In the genomic region with DNA sequence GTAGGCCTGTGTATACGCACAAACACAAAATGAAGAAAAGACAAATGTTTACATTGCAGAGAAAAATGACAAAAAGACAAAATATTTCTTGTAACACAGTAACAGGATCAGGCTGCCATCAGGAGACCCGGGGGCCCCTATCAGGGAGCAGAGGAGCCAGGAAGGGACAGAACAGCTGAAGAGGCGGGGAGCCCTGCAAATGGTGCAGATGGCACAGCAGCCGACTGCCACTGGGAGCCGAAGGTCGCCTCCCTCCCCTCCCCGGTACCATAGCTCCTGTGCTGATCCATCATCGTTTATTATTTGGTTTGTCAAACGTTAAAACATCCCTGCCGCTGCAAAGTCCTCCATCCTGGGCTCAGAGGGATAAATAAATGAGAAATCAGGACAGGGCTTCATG, we compare ENCODE assay signal across 16 mouse cellular contexts. TPM values are rescaled to one million over a fixed set of nuclear protein-coding genes. Genes with fewer than 3 reads are reported as not detected.
DNase-seq lines count a peak whose midpoint lies in the region; ATAC-seq and TF ChIP-seq lines count a peak whose summit lies in the region.
"Had no signal": no experiment of that assay in that cellular context is flagged by ENCODE, and none has a peak within 500 bp of the region (broad histone marks: within the 10 kb centered on the region; RNA-seq: fewer than 3 reads in every experiment).

No protein-coding gene starts in this region.

- no peak overlapping the region for H3K9ac ChIP-seq in forebrain, embryonic 12.5 days
- no peak overlapping the region for H3K9ac ChIP-seq in forebrain, embryonic 16.5 days (replicated peaks; ENCODE audit: low read depth, low read length)
- no peak overlapping the region for H3K9ac ChIP-seq in stomach, embryonic 15.5 days
- no peak overlapping the region for H3K9ac ChIP-seq in stomach, postnatal 0 days (ENCODE audit: low read length)
- H3K9ac ChIP-seq in hindbrain, embryonic 16.5 days (ENCODE audit: low read depth, low read length): peak overlapping the region; percentile 3; the same call in 1 of the 2 replicates
- H3K9ac ChIP-seq in liver, embryonic 11.5 days (ENCODE audit: low read depth, low read length): no peak overlapping the region
- H3K9ac ChIP-seq: limb, embryonic 12.5 days had no signal

- H3K9me3 ChIP-seq in forebrain, embryonic 12.5 days: no peaks in the 10 kb centered on the region
- no peaks in the 10 kb centered on the region for H3K9me3 ChIP-seq in forebrain, embryonic 16.5 days (ENCODE audit: control insufficient read depth, low read length)
- no peaks in the 10 kb centered on the region for H3K9me3 ChIP-seq in stomach, embryonic 15.5 days
- H3K9me3 ChIP-seq in stomach, postnatal 0 days (ENCODE audit: control insufficient read depth, low read length): no peaks in the 10 kb centered on the region
- no peaks in the 10 kb centered on the region for H3K9me3 ChIP-seq in hindbrain, embryonic 16.5 days (ENCODE audit: control insufficient read depth, low read length)
- H3K9me3 ChIP-seq in liver, embryonic 11.5 days (ENCODE audit: control insufficient read depth, low read length): no peaks in the 10 kb centered on the region
- H3K9me3 ChIP-seq: limb, embryonic 12.5 days had no signal

- H3K4me1 ChIP-seq in forebrain, embryonic 12.5 days: peaks cover 17% of the 10 kb centered on the region
- 0 out of 2 replicates have a peak, but pooled peaks cover 7% of the 10 kb centered on the region for H3K4me1 ChIP-seq in forebrain, embryonic 16.5 days (replicated peaks; ENCODE audit: control insufficient read depth, insufficient read depth, low read length)
- H3K4me1 ChIP-seq in stomach, embryonic 15.5 days: peaks cover 5% of the 10 kb centered on the region
- no peaks in the 10 kb centered on the region for H3K4me1 ChIP-seq in stomach, postnatal 0 days (replicated peaks; ENCODE audit: control insufficient read depth, insufficient read depth)
- peaks cover 9% of the 10 kb centered on the region for H3K4me1 ChIP-seq in hindbrain, embryonic 16.5 days (ENCODE audit: control insufficient read depth, insufficient read depth, low read depth, low read length)
- no peaks in the 10 kb centered on the region for H3K4me1 ChIP-seq in liver, embryonic 11.5 days (replicated peaks; ENCODE audit: control insufficient read depth, insufficient read depth, low read length)

- H3K4me2 ChIP-seq in forebrain, embryonic 12.5 days: no peak overlapping the region
- H3K4me2 ChIP-seq in forebrain, embryonic 16.5 days (ENCODE audit: low read length): no peak overlapping the region
- H3K4me2 ChIP-seq in stomach, embryonic 15.5 days: no peak overlapping the region
- no peak overlapping the region for H3K4me2 ChIP-seq in stomach, postnatal 0 days (replicated peaks; ENCODE audit: low read depth)
- H3K4me2 ChIP-seq in hindbrain, embryonic 16.5 days (ENCODE audit: low read length): no peak overlapping the region
- H3K4me2 ChIP-seq in liver, embryonic 11.5 days: no peak overlapping the region
- H3K4me2 ChIP-seq: limb, embryonic 12.5 days had no signal

- ATAC-seq in forebrain, embryonic 12.5 days (ENCODE audit: low FRiP score): 0 out of 2 replicates have a peak, but pooled peaks have one; percentile 13
- no peak for ATAC-seq in forebrain, embryonic 16.5 days
- ATAC-seq in stomach, embryonic 15.5 days (ENCODE audit: insufficient read depth, low FRiP score, low read depth): no peak
- ATAC-seq in stomach, postnatal 0 days (ENCODE audit: low FRiP score, low TSS enrichment): no peak
- peak; percentile 48; the same call in 1 of the 2 replicates for ATAC-seq in hindbrain, embryonic 16.5 days
- ATAC-seq in CD4-positive, CD25-positive, alpha-beta regulatory T cell, adult 4 months: no peak
- no peak for ATAC-seq in liver, embryonic 11.5 days (replicated peaks; ENCODE audit: low FRiP score)
- ATAC-seq: inflammation-experienced regulatory T-cells, adult 6 months had no signal

- no peak for TF ChIP-seq CTCF in stomach, postnatal 0 days (IDR thresholded peaks at IDR 0.05; ENCODE audit: low read depth)

- 0 out of 2 replicates have a peak overlapping the region, but pooled peaks have one; percentile 11 for H3K27ac ChIP-seq in forebrain, embryonic 12.5 days
- no peak overlapping the region for H3K27ac ChIP-seq in forebrain, embryonic 16.5 days (ENCODE audit: low read length)
- H3K27ac ChIP-seq in stomach, embryonic 15.5 days: peak overlapping the region; percentile 35; the same call in 1 of the 2 replicates
- H3K27ac ChIP-seq in stomach, postnatal 0 days (replicated peaks): no peak overlapping the region
- H3K27ac ChIP-seq in hindbrain, embryonic 16.5 days (ENCODE audit: low read depth, low read length): no peak overlapping the region
- no peak overlapping the region for H3K27ac ChIP-seq in liver, embryonic 11.5 days (ENCODE audit: low read depth, low read length)
- H3K27ac ChIP-seq: layer of hippocampus, adult 2 months; limb, embryonic 12.5 days had no signal

- no peak for DNase-seq in stomach, postnatal 0 days (ENCODE audit: low spot score)
- DNase-seq in liver, embryonic 11.5 days (ENCODE audit: low spot score): no peak
- DNase-seq: heart, adult 18-20 months; lung, postnatal 36 days had no signal

- no peaks in the 10 kb centered on the region for H3K27me3 ChIP-seq in forebrain, embryonic 12.5 days
- H3K27me3 ChIP-seq in forebrain, embryonic 16.5 days (replicated peaks; ENCODE audit: control insufficient read depth, insufficient read depth, low read length): no peaks in the 10 kb centered on the region
- H3K27me3 ChIP-seq in stomach, embryonic 15.5 days (replicated peaks): no peaks in the 10 kb centered on the region
- H3K27me3 ChIP-seq in stomach, postnatal 0 days (ENCODE audit: control insufficient read depth, insufficient read depth, low read length): no peaks in the 10 kb centered on the region
- no peaks in the 10 kb centered on the region for H3K27me3 ChIP-seq in hindbrain, embryonic 16.5 days (replicated peaks; ENCODE audit: control insufficient read depth, insufficient read depth, low read length)
- H3K27me3 ChIP-seq in liver, embryonic 11.5 days (replicated peaks; ENCODE audit: control insufficient read depth, insufficient read depth, low read length): no peaks in the 10 kb centered on the region
- H3K27me3 ChIP-seq: limb, embryonic 12.5 days had no signal

- WGBS in forebrain, embryonic 12.5 days: 64% methylated on average over 10 of the region's 10 CpGs
- WGBS in forebrain, embryonic 16.5 days: 52% methylated on average over 10 of the region's 10 CpGs
- 17% methylated on average over 10 of the region's 10 CpGs for WGBS in stomach, embryonic 15.5 days
- WGBS in stomach, postnatal 0 days: 15% methylated on average over 10 of the region's 10 CpGs
- 34% methylated on average over 9 of the region's 10 CpGs for WGBS in hindbrain, embryonic 16.5 days
- 58% methylated on average over 10 of the region's 10 CpGs for WGBS in liver, embryonic 11.5 days

- no peak overlapping the region for H3K4me3 ChIP-seq in forebrain, embryonic 12.5 days (replicated peaks)
- no peak overlapping the region for H3K4me3 ChIP-seq in forebrain, embryonic 16.5 days (replicated peaks; ENCODE audit: low read length)
- H3K4me3 ChIP-seq in stomach, embryonic 15.5 days (replicated peaks): no peak overlapping the region
- no peak overlapping the region for H3K4me3 ChIP-seq in stomach, postnatal 0 days (ENCODE audit: low read depth, low read length)
- H3K4me3 ChIP-seq in hindbrain, embryonic 16.5 days (ENCODE audit: low read length): no peak overlapping the region
- no peak overlapping the region for H3K4me3 ChIP-seq in liver, embryonic 11.5 days (ENCODE audit: low read depth, low read length)
- H3K4me3 ChIP-seq: layer of hippocampus, adult 2 months; limb, embryonic 12.5 days had no signal

- no peak for TF ChIP-seq EP300 in stomach, postnatal 0 days (optimal IDR thresholded peaks at IDR 0.05)

- H3K36me3 ChIP-seq in forebrain, embryonic 12.5 days (replicated peaks): peaks cover 3% of the 10 kb centered on the region; the same call in 1 of the 2 replicates
- no peaks in the 10 kb centered on the region for H3K36me3 ChIP-seq in forebrain, embryonic 16.5 days (ENCODE audit: control insufficient read depth, insufficient read depth)
- no peaks in the 10 kb centered on the region for H3K36me3 ChIP-seq in stomach, embryonic 15.5 days
- H3K36me3 ChIP-seq in stomach, postnatal 0 days (ENCODE audit: control insufficient read depth, insufficient read depth, low read length): no peaks in the 10 kb centered on the region
- H3K36me3 ChIP-seq in hindbrain, embryonic 16.5 days (ENCODE audit: control insufficient read depth, insufficient read depth, low read length): 0 out of 2 replicates have a peak, but pooled peaks cover 3% of the 10 kb centered on the region
- peaks cover 2% of the 10 kb centered on the region; the same call in 1 of the 2 replicates for H3K36me3 ChIP-seq in liver, embryonic 11.5 days (ENCODE audit: control insufficient read depth, insufficient read depth, low read length)

RNA-seq across cellular contexts. Expression of a gene that starts 6.6 kb away (rescaled TPM):
- not detected in 2 replicates for polyA plus RNA-seq in forebrain, embryonic 12.5 days (2016; fragmentation: Nextera tagmentation; extraction: Ambion mirVana)
- polyA plus RNA-seq in forebrain, embryonic 16.5 days (2015; fragmentation: Nextera tagmentation; extraction: Ambion mirVana): not detected in 2 replicates
- polyA plus RNA-seq in stomach, embryonic 15.5 days (2015; fragmentation: Nextera tagmentation; extraction: Ambion mirVana): not detected in 2 replicates
- polyA plus RNA-seq in stomach, postnatal 0 days (2015; fragmentation: Nextera tagmentation; extraction: Ambion mirVana): not detected in 2 replicates
- not detected in 2 replicates for polyA plus RNA-seq in hindbrain, embryonic 16.5 days (2015; fragmentation: Nextera tagmentation; extraction: Ambion mirVana)
- polyA plus RNA-seq in CD4-positive, CD25-positive, alpha-beta regulatory T cell, adult 4 months (2017; shearing (Covaris generic)): not detected
- polyA plus RNA-seq in liver, embryonic 11.5 days (2014; fragmentation: Nextera tagmentation; extraction: Ambion mirVana): not detected in 2 replicates
- polyA plus RNA-seq: heart, embryonic 16.5 days; inflammation-experienced regulatory T-cells, adult 6 months; kidney, embryonic 16.5 days; limb, embryonic 12.5 days; liver, embryonic 16.5 days; spleen, adult 2 months had no signal

RNA-seq across cellular contexts. Expression of a gene that starts 24.7 kb away (rescaled TPM):
- 11.0 and 13.8 TPM in 2 replicates for polyA plus RNA-seq in forebrain, embryonic 12.5 days (2016; fragmentation: Nextera tagmentation; extraction: Ambion mirVana)
- polyA plus RNA-seq in forebrain, embryonic 16.5 days (2015; fragmentation: Nextera tagmentation; extraction: Ambion mirVana): 14.4 and 20.3 TPM in 2 replicates
- polyA plus RNA-seq in stomach, embryonic 15.5 days (2015; fragmentation: Nextera tagmentation; extraction: Ambion mirVana): 14.3 and 15.4 TPM in 2 replicates
- polyA plus RNA-seq in stomach, postnatal 0 days (2015; fragmentation: Nextera tagmentation; extraction: Ambion mirVana): 11.1 and 13.1 TPM in 2 replicates
- 16.3 and 22.1 TPM in 2 replicates for polyA plus RNA-seq in hindbrain, embryonic 16.5 days (2015; fragmentation: Nextera tagmentation; extraction: Ambion mirVana)
- 1 to 10 TPM; 1.5 to 1.7 TPM for polyA plus RNA-seq in CD4-positive, CD25-positive, alpha-beta regulatory T cell, adult 4 months (2017; shearing (Covaris generic))
- 10.7 and 10.9 TPM in 2 replicates for polyA plus RNA-seq in liver, embryonic 11.5 days (2014; fragmentation: Nextera tagmentation; extraction: Ambion mirVana)

RNA-seq across cellular contexts. Expression of a gene that starts 53.1 kb away (rescaled TPM):
- 43.1 and 47.7 TPM in 2 replicates for polyA plus RNA-seq in forebrain, embryonic 12.5 days (2016; fragmentation: Nextera tagmentation; extraction: Ambion mirVana)
- polyA plus RNA-seq in forebrain, embryonic 16.5 days (2015; fragmentation: Nextera tagmentation; extraction: Ambion mirVana): 35.0 and 37.5 TPM in 2 replicates
- polyA plus RNA-seq in stomach, embryonic 15.5 days (2015; fragmentation: Nextera tagmentation; extraction: Ambion mirVana): 33.0 and 35.5 TPM in 2 replicates
- 27.1 and 29.7 TPM in 2 replicates for polyA plus RNA-seq in stomach, postnatal 0 days (2015; fragmentation: Nextera tagmentation; extraction: Ambion mirVana)
- 32.5 and 35.0 TPM in 2 replicates for polyA plus RNA-seq in hindbrain, embryonic 16.5 days (2015; fragmentation: Nextera tagmentation; extraction: Ambion mirVana)
- 1 to 10 TPM; 7.3 to 8.7 TPM for polyA plus RNA-seq in CD4-positive, CD25-positive, alpha-beta regulatory T cell, adult 4 months (2017; shearing (Covaris generic))
- 26.7 and 26.8 TPM in 2 replicates for polyA plus RNA-seq in liver, embryonic 11.5 days (2014; fragmentation: Nextera tagmentation; extraction: Ambion mirVana)

Comparison
In these comparisons a context has a peak if more than half of its experiments do, and no peak if none do; other contexts are left out.
1. ATAC-seq: peak in forebrain, embryonic 12.5 days (single experiment) and hindbrain, embryonic 16.5 days (single experiment); none in forebrain, embryonic 16.5 days (single experiment), stomach, embryonic 15.5 days (single experiment), stomach, postnatal 0 days (single experiment), CD4-positive, CD25-positive, alpha-beta regulatory T cell, adult 4 months (single experiment) and liver, embryonic 11.5 days (single experiment).
2. H3K27ac ChIP-seq: peak in forebrain, embryonic 12.5 days (single experiment) and stomach, embryonic 15.5 days (single experiment); none in forebrain, embryonic 16.5 days (single experiment), stomach, postnatal 0 days (single experiment), hindbrain, embryonic 16.5 days (single experiment) and liver, embryonic 11.5 days (single experiment).